34 mouse cellular contexts compared by ENCODE assay signal in the genomic region with DNA sequence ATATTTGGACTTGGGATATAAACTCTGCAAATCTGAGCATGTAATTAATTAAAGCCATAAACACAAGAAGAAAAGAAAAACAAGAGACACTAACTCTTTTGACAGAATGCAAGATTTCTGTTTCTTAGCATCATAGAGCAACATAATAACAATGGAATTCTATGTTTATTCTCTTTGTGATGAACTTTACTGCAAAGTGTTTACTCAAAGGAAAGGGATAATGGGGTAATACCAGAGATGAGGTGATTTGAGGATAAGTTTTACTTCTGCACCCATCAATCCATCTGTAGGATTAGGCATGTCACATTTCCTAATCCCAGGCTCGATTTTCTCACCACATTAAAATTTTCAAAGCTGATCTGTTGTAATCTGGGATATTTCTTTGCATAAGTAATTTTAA.
"Had no signal": no experiment of that assay in that cellular context is flagged by ENCODE, and none has a peak within 500 bp of the region (broad histone marks: within the 10 kb centered on the region; RNA-seq: fewer than 3 reads in every experiment).

No protein-coding gene starts in this region.

- ATAC-seq: hindbrain, embryonic 16.5 days; hindbrain, postnatal 0 days; inflammation-experienced regulatory T-cells, adult 6 months; intestine, embryonic 15.5 days; intestine, embryonic 16.5 days; intestine, postnatal 0 days had no signal

- H3K27ac ChIP-seq: heart, adult 2 months; heart, embryonic 10.5 days; heart, embryonic 13.5 days; heart, embryonic 15.5 days; hindbrain, embryonic 10.5 days; hindbrain, embryonic 12.5 days; hindbrain, embryonic 13.5 days; hindbrain, embryonic 14.5 days; hindbrain, embryonic 15.5 days; hindbrain, postnatal 0 days; intestine, embryonic 15.5 days; kidney, embryonic 15.5 days; layer of hippocampus, adult 2 months had no signal

- H3K9ac ChIP-seq: heart, embryonic 12.5 days; heart, embryonic 13.5 days; heart, embryonic 15.5 days; hindbrain, embryonic 12.5 days; hindbrain, embryonic 13.5 days; hindbrain, embryonic 14.5 days; hindbrain, embryonic 15.5 days; intestine, embryonic 15.5 days; kidney, embryonic 15.5 days had no signal

- H3K4me3 ChIP-seq: heart, adult 2 months; heart, embryonic 10.5 days; heart, embryonic 12.5 days; heart, embryonic 13.5 days; heart, embryonic 15.5 days; hindbrain, embryonic 10.5 days; hindbrain, embryonic 12.5 days; hindbrain, embryonic 13.5 days; hindbrain, embryonic 15.5 days; intestine, embryonic 15.5 days; kidney, embryonic 15.5 days; layer of hippocampus, adult 2 months had no signal

- DNase-seq: heart, adult 2 months; heart, postnatal 10 days; heart, postnatal 14 days; heart, postnatal 36 days; heart, postnatal 4 days; kidney, adult 11 months; kidney, adult 18-20 months; kidney, adult 8-10 months; kidney, adult 9 months; kidney, postnatal 10 days; kidney, postnatal 14 days; kidney, postnatal 25 days; kidney, postnatal 36 days; kidney, postnatal 4 days; layer of hippocampus, adult 9-11 months; layer of hippocampus, postnatal 36 days had no signal

- H3K4me1 ChIP-seq: heart, embryonic 10.5 days; heart, embryonic 12.5 days; heart, embryonic 13.5 days; heart, embryonic 15.5 days; hindbrain, embryonic 10.5 days; hindbrain, embryonic 12.5 days; hindbrain, embryonic 13.5 days; hindbrain, embryonic 15.5 days; intestine, embryonic 15.5 days; kidney, embryonic 15.5 days had no signal

- H3K4me2 ChIP-seq: heart, embryonic 11.5 days; heart, embryonic 12.5 days; heart, embryonic 13.5 days; heart, embryonic 15.5 days; hindbrain, embryonic 12.5 days; hindbrain, embryonic 13.5 days; hindbrain, embryonic 14.5 days; hindbrain, embryonic 15.5 days; intestine, embryonic 15.5 days; kidney, embryonic 15.5 days had no signal

- H3K36me3 ChIP-seq: heart, embryonic 10.5 days; heart, embryonic 12.5 days; heart, embryonic 13.5 days; heart, embryonic 15.5 days; hindbrain, embryonic 10.5 days; hindbrain, embryonic 12.5 days; hindbrain, embryonic 13.5 days; hindbrain, embryonic 15.5 days; intestine, embryonic 15.5 days; kidney, embryonic 15.5 days had no signal

- H3K9me3 ChIP-seq: heart, embryonic 10.5 days; heart, embryonic 12.5 days; heart, embryonic 13.5 days; heart, embryonic 15.5 days; hindbrain, embryonic 10.5 days; hindbrain, embryonic 12.5 days; hindbrain, embryonic 13.5 days; hindbrain, embryonic 15.5 days; intestine, embryonic 15.5 days; kidney, embryonic 15.5 days had no signal

- H3K27me3 ChIP-seq: heart, embryonic 12.5 days; heart, embryonic 13.5 days; heart, embryonic 15.5 days; hindbrain, embryonic 12.5 days; hindbrain, embryonic 13.5 days; hindbrain, embryonic 15.5 days; intestine, embryonic 15.5 days; kidney, embryonic 15.5 days had no signal
